Mouse (Mus musculus) intestine, embryonic 15.5 days (tissue): ENCODE measurements at regions not wholly inside any gene's neighbourhood (a gene's known extent, or its start where the extent isn't known, plus 50 kb on each side); places are given as distances from the start of the nearest gene placed in this dataset.

Experiments used
- ATAC-seq: fragments of 200-750 bp; cut with Nextera tagmentation; 2 replicates; pipeline ENCODE4 v1.8.0; 2017; ENCODE audit warnings: moderate TSS enrichment, moderate library complexity
- H3K27ac ChIP-seq: fragments of 300-500 bp; sonication (generic); 2 replicates; pipeline ENCODE4 v1.5.1; 2015; ENCODE audit warnings: mild to moderate bottlenecking, inconsistent platforms
- H3K27me3 ChIP-seq: fragments of 300-500 bp; sonication (generic); replicated peaks from 2 replicates; pipeline ENCODE4 v1.6.1; 2015; ENCODE audit warnings: inconsistent platforms
- H3K36me3 ChIP-seq: fragments of 300-500 bp; sonication (generic); 2 replicates; pipeline ENCODE4 v1.6.1; 2015; ENCODE audit warnings: inconsistent platforms
- H3K4me1 ChIP-seq: fragments of 300-500 bp; sonication (generic); replicated peaks from 2 replicates; pipeline ENCODE4 v1.6.1; 2015; ENCODE audit warnings: inconsistent platforms
- H3K4me2 ChIP-seq: fragments of 300-500 bp; sonication (generic); replicated peaks from 2 replicates; pipeline ENCODE4 v1.6.1; 2015; ENCODE audit warnings: mild to moderate bottlenecking, inconsistent platforms
- H3K4me3 ChIP-seq: fragments of 300-500 bp; sonication (generic); replicated peaks from 2 replicates; pipeline ENCODE4 v1.5.1; 2015; ENCODE audit warnings: inconsistent platforms
- H3K9ac ChIP-seq: fragments of 300-500 bp; sonication (generic); 2 replicates; pipeline ENCODE4 v1.6.1; 2015; ENCODE audit warnings: inconsistent platforms
- H3K9me3 ChIP-seq: fragments of 300-500 bp; sonication (generic); 2 replicates; pipeline ENCODE4 v1.6.1; 2016; ENCODE audit warnings: inconsistent platforms
- WGBS: fragments of 180-500 bp; shearing (Covaris S2); methylation state at CpG from one replicate; pipeline ENCODE4 v1.1.7; 2015; 5-methylcytosine and 5-hydroxymethylcytosine counted together

- peaks cover 43% of the 10 kb centered on the region for H3K27me3 ChIP-seq
- H3K36me3 ChIP-seq: no peaks in the 10 kb centered on the region
- H3K9ac ChIP-seq: no peak overlapping the region
- 0 out of 2 replicates have a peak, but pooled peaks cover 7% of the 10 kb centered on the region for H3K4me1 ChIP-seq
- H3K27ac ChIP-seq: no peak overlapping the region
- H3K9me3 ChIP-seq: no peaks in the 10 kb centered on the region
- ATAC-seq: no peak
- WGBS: 2% methylated on average over 24 of the region's 24 CpGs
- peak overlapping the region; percentile 28 for H3K4me2 ChIP-seq
- H3K4me3 ChIP-seq: no peak overlapping the region; the same call in 1 of the 2 replicates
These were observed 469.2 kb downstream of the Vrk1 start for GRCm38 (mm10) chr12:106479067-106479877.

GRCm38 (mm10) chr12:106479878-106480194, 469.8 kb downstream of the Vrk1 start:
- Histone ChIP-seq H3K36me3 (no peaks in the 10 kb centered on the region), H3K27me3 (peaks cover 38% of the 10 kb centered on the region), H3K4me3 (no peak overlapping the region; the same call in 1 of the 2 replicates), H3K4me1 (0 out of 2 replicates have a peak, but pooled peaks cover 7% of the 10 kb centered on the region), H3K27ac (no peak overlapping the region), H3K9ac (no peak overlapping the region), H3K4me2 (peak overlapping the region; percentile 28), H3K9me3 (no peaks in the 10 kb centered on the region)
- ATAC-seq: no peak
- 14% methylated on average over 6 of the region's 6 CpGs for WGBS

- H3K4me2 ChIP-seq: no peak overlapping the region
- H3K36me3 ChIP-seq: no peaks in the 10 kb centered on the region
- 45% methylated on average over 12 of the region's 12 CpGs for WGBS
- no peak overlapping the region for H3K4me3 ChIP-seq
- H3K4me1 ChIP-seq: 0 out of 2 replicates have a peak, but pooled peaks cover 7% of the 10 kb centered on the region
- ATAC-seq: no peak
- no peaks in the 10 kb centered on the region for H3K9me3 ChIP-seq
- no peak overlapping the region for H3K27ac ChIP-seq
- peaks cover 38% of the 10 kb centered on the region for H3K27me3 ChIP-seq
- H3K9ac ChIP-seq: no peak overlapping the region
These were observed 470.4 kb downstream of the Vrk1 start for GRCm38 (mm10) chr12:106480281-106481060.

GRCm38 (mm10) chr12:106501622-106502327, 491.7 kb downstream of the Vrk1 start:
- H3K27me3 ChIP-seq: no peaks in the 10 kb centered on the region
- no peak for ATAC-seq
- no peak overlapping the region for H3K4me2 ChIP-seq
- H3K4me1 ChIP-seq: no peaks in the 10 kb centered on the region
- no peaks in the 10 kb centered on the region for H3K36me3 ChIP-seq
- no peak overlapping the region for H3K27ac ChIP-seq
- H3K9me3 ChIP-seq: no peaks in the 10 kb centered on the region
- 43% methylated on average over 12 of the region's 12 CpGs for WGBS
- H3K4me3 ChIP-seq: no peak overlapping the region
- no peak overlapping the region for H3K9ac ChIP-seq

GRCm38 (mm10) chr12:106504285-106504684, 494.3 kb downstream of the Vrk1 start:
- Histone ChIP-seq H3K4me2 (no peak overlapping the region), H3K36me3 (no peaks in the 10 kb centered on the region), H3K9me3 (no peaks in the 10 kb centered on the region), H3K27me3 (no peaks in the 10 kb centered on the region), H3K9ac (no peak overlapping the region), H3K27ac (no peak overlapping the region), H3K4me3 (no peak overlapping the region), H3K4me1 (no peaks in the 10 kb centered on the region)
- no peak for ATAC-seq
- 87% methylated on average over 8 of the region's 8 CpGs for WGBS

GRCm38 (mm10) chr12:106514057-106514456, 504.0 kb downstream of the Vrk1 start:
- Histone ChIP-seq H3K4me2 (no peak overlapping the region), H3K36me3 (no peaks in the 10 kb centered on the region), H3K27ac (no peak overlapping the region), H3K9me3 (no peaks in the 10 kb centered on the region), H3K27me3 (no peaks in the 10 kb centered on the region), H3K4me3 (no peak overlapping the region), H3K4me1 (no peaks in the 10 kb centered on the region), H3K9ac (no peak overlapping the region)
- ATAC-seq: peak; percentile 75
- 58% methylated on average over 11 of the region's 11 CpGs for WGBS

GRCm38 (mm10) chr12:106515257-106515788, 505.3 kb downstream of the Vrk1 start:
- H3K27ac ChIP-seq: no peak overlapping the region
- H3K9ac ChIP-seq: no peak overlapping the region
- no peaks in the 10 kb centered on the region for H3K27me3 ChIP-seq
- H3K4me2 ChIP-seq: no peak overlapping the region
- H3K4me1 ChIP-seq: no peaks in the 10 kb centered on the region
- no peak for ATAC-seq
- no peak overlapping the region for H3K4me3 ChIP-seq
- H3K36me3 ChIP-seq: no peaks in the 10 kb centered on the region
- WGBS: 61% methylated on average over 17 of the region's 17 CpGs
- no peaks in the 10 kb centered on the region for H3K9me3 ChIP-seq

GRCm38 (mm10) chr12:106519141-106519540, 509.1 kb downstream of the Vrk1 start:
- Histone ChIP-seq H3K4me3 (no peak overlapping the region), H3K4me2 (no peak overlapping the region), H3K27ac (no peak overlapping the region), H3K27me3 (no peaks in the 10 kb centered on the region), H3K9ac (no peak overlapping the region), H3K36me3 (no peaks in the 10 kb centered on the region), H3K4me1 (no peaks in the 10 kb centered on the region), H3K9me3 (no peaks in the 10 kb centered on the region)
- no peak for ATAC-seq
- WGBS: 74% methylated on average over 5 of the region's 5 CpGs

GRCm38 (mm10) chr12:106524411-106524810, 514.4 kb downstream of the Vrk1 start:
- no peak overlapping the region for H3K27ac ChIP-seq
- H3K4me2 ChIP-seq: no peak overlapping the region
- no peaks in the 10 kb centered on the region for H3K9me3 ChIP-seq
- no peak for ATAC-seq
- no peak overlapping the region for H3K4me3 ChIP-seq
- 0 out of 2 replicates have a peak, but pooled peaks cover 4% of the 10 kb centered on the region for H3K4me1 ChIP-seq
- no peak overlapping the region for H3K9ac ChIP-seq
- H3K27me3 ChIP-seq: peaks cover 4% of the 10 kb centered on the region; the same call in 1 of the 2 replicates
- 72% methylated on average over 4 of the region's 4 CpGs for WGBS
- no peaks in the 10 kb centered on the region for H3K36me3 ChIP-seq

GRCm38 (mm10) chr12:106527116-106527515, 517.1 kb downstream of the Vrk1 start:
- Histone ChIP-seq H3K4me3 (no peak overlapping the region), H3K27me3 (peaks cover 4% of the 10 kb centered on the region; the same call in 1 of the 2 replicates), H3K9ac (no peak overlapping the region), H3K27ac (no peak overlapping the region), H3K4me1 (0 out of 2 replicates have a peak, but pooled peaks cover 4% of the 10 kb centered on the region), H3K9me3 (no peaks in the 10 kb centered on the region), H3K4me2 (no peak overlapping the region), H3K36me3 (no peaks in the 10 kb centered on the region)
- WGBS: 68% methylated on average over 8 of the region's 8 CpGs
- ATAC-seq: no peak

GRCm38 (mm10) chr12:106527699-106528434, 517.8 kb downstream of the Vrk1 start:
- Histone ChIP-seq H3K4me1 (0 out of 2 replicates have a peak, but pooled peaks cover 4% of the 10 kb centered on the region), H3K27me3 (peaks cover 4% of the 10 kb centered on the region; the same call in 1 of the 2 replicates), H3K36me3 (no peaks in the 10 kb centered on the region), H3K4me3 (no peak overlapping the region), H3K4me2 (no peak overlapping the region), H3K9ac (no peak overlapping the region), H3K9me3 (no peaks in the 10 kb centered on the region), H3K27ac (no peak overlapping the region)
- 14% methylated on average over 20 of the region's 20 CpGs for WGBS
- no peak for ATAC-seq
